Mouse (Mus musculus): ENCODE results near the gene Cfc1.
"Not testable (repeated sequence)": the region's sequence is repeated elsewhere in the genome, so short reads cannot be mapped to it uniquely, and the experiment has no call there.

Cfc1 gene

GRCm38 (mm10) chr1:34535043-34535698, at the start of gene Cfc1:
Gene Cfc1, plus strand, starts transcription at chr1:34535648.
- DNase-seq (ENCODE audit: extremely low read depth, low read depth), result not testable (repeated sequence)

- DNase-seq (ENCODE audit: extremely low read depth, low read depth), result no peak
Measured at GRCm38 (mm10) chr1:34487383-34487782, 48.1 kb upstream of the Cfc1 start.

GRCm38 (mm10) chr1:34489852-34490541, 45.5 kb upstream of the Cfc1 start:
- peak; percentile 95 for DNase-seq (ENCODE audit: extremely low read depth, low read depth)

- no peak for DNase-seq (ENCODE audit: extremely low read depth, low read depth)
Measured at GRCm38 (mm10) chr1:34491480-34491879, 44.0 kb upstream of the Cfc1 start.

GRCm38 (mm10) chr1:34502991-34503390, 32.5 kb upstream of the Cfc1 start:
- no peak for DNase-seq (ENCODE audit: extremely low read depth, low read depth)

- DNase-seq (ENCODE audit: extremely low read depth, low read depth), result no peak
Measured at GRCm38 (mm10) chr1:34505307-34505706, 30.1 kb upstream of the Cfc1 start.

- DNase-seq (ENCODE audit: extremely low read depth, low read depth), result peak; percentile 65
Measured at GRCm38 (mm10) chr1:34505970-34506551, 29.4 kb upstream of the Cfc1 start.

- no peak for DNase-seq (ENCODE audit: extremely low read depth, low read depth)
Measured at GRCm38 (mm10) chr1:34507986-34508385, 27.5 kb upstream of the Cfc1 start.

- DNase-seq (ENCODE audit: extremely low read depth, low read depth), result peak; percentile 33
Measured at GRCm38 (mm10) chr1:34510575-34510981, 24.9 kb upstream of the Cfc1 start.

GRCm38 (mm10) chr1:34511027-34511426, 24.4 kb upstream of the Cfc1 start:
- DNase-seq (ENCODE audit: extremely low read depth, low read depth), result peak; percentile 29

- no peak for DNase-seq (ENCODE audit: extremely low read depth, low read depth)
Measured at GRCm38 (mm10) chr1:34513068-34513467, 22.4 kb upstream of the Cfc1 start.

- DNase-seq (ENCODE audit: extremely low read depth, low read depth), result peak; percentile 17
Measured at GRCm38 (mm10) chr1:34516595-34516994, 18.9 kb upstream of the Cfc1 start.

GRCm38 (mm10) chr1:34517297-34517696, 18.2 kb upstream of the Cfc1 start:
- DNase-seq (ENCODE audit: extremely low read depth, low read depth), result not testable (repeated sequence)

GRCm38 (mm10) chr1:34517797-34518196, 17.7 kb upstream of the Cfc1 start:
- DNase-seq (ENCODE audit: extremely low read depth, low read depth), result not testable (repeated sequence)

- no peak for DNase-seq (ENCODE audit: extremely low read depth, low read depth)
Measured at GRCm38 (mm10) chr1:34518259-34518658, 17.2 kb upstream of the Cfc1 start.

GRCm38 (mm10) chr1:34522205-34522849, 13.1 kb upstream of the Cfc1 start:
- DNase-seq (ENCODE audit: extremely low read depth, low read depth), result no peak

GRCm38 (mm10) chr1:34522850-34523244, 12.6 kb upstream of the Cfc1 start:
- no peak for DNase-seq (ENCODE audit: extremely low read depth, low read depth)

- no peak for DNase-seq (ENCODE audit: extremely low read depth, low read depth)
Measured at GRCm38 (mm10) chr1:34523647-34524046, 11.8 kb upstream of the Cfc1 start.

- not testable (repeated sequence) for DNase-seq (ENCODE audit: extremely low read depth, low read depth)
Measured at GRCm38 (mm10) chr1:34534574-34534973, 874 bp upstream of the Cfc1 start.

- DNase-seq (ENCODE audit: extremely low read depth, low read depth), result no peak
Measured at GRCm38 (mm10) chr1:34536291-34536766, 881 bp downstream of the Cfc1 start.

- DNase-seq (ENCODE audit: extremely low read depth, low read depth), result no peak
Measured at GRCm38 (mm10) chr1:34536767-34537485, 1.5 kb downstream of the Cfc1 start.

All from MEL-GATA-1-ER (cell line).